Mouse (Mus musculus): Measurements from ENCODE around the gene Itprid2.
A peak's percentile ranks its signal among the peaks of the same experiment; 100 is the strongest.
"Not testable (repeated sequence)": the region's sequence is repeated elsewhere in the genome, so short reads cannot be mapped to it uniquely, and the experiment has no call there.

Gene Itprid2

GRCm38 (mm10) chr2:79634528-79635400 lies at the start of gene Itprid2:
TSS of gene Itprid2 (plus strand) at chr2:79635352.
- DNase-seq (ENCODE audit: low spot score in 2 of 2), result peak; percentile 91 to 92

GRCm38 (mm10) chr2:79596177-79596576 lies 39.0 kb upstream of the Itprid2 start:
- DNase-seq (ENCODE audit: low spot score in 2 of 2), result no peak

GRCm38 (mm10) chr2:79597090-79597489 lies 38.1 kb upstream of the Itprid2 start:
- DNase-seq (ENCODE audit: low spot score in 2 of 2), result no peak

- not testable (repeated sequence) for DNase-seq (ENCODE audit: low spot score in 2 of 2)
Measured at GRCm38 (mm10) chr2:79601109-79601508, 34.0 kb upstream of the Itprid2 start.

- DNase-seq (ENCODE audit: low spot score in 2 of 2), result no peak
Measured at GRCm38 (mm10) chr2:79601691-79602116, 33.4 kb upstream of the Itprid2 start.

- DNase-seq (ENCODE audit: low spot score in 2 of 2), result no peak
Measured at GRCm38 (mm10) chr2:79602306-79602705, 32.8 kb upstream of the Itprid2 start.

GRCm38 (mm10) chr2:79603363-79603762 lies 31.8 kb upstream of the Itprid2 start:
- DNase-seq (ENCODE audit: low spot score in 2 of 2), result no peak

GRCm38 (mm10) chr2:79606033-79606432 lies 29.1 kb upstream of the Itprid2 start:
- DNase-seq (ENCODE audit: low spot score in 2 of 2), result no peak

- DNase-seq (ENCODE audit: low spot score in 2 of 2), result no peak
Measured at GRCm38 (mm10) chr2:79607181-79607580, 28.0 kb upstream of the Itprid2 start.

GRCm38 (mm10) chr2:79608301-79609074 lies 26.7 kb upstream of the Itprid2 start:
- no peak for DNase-seq (ENCODE audit: low spot score in 2 of 2)

GRCm38 (mm10) chr2:79610894-79611293 lies 24.3 kb upstream of the Itprid2 start:
- DNase-seq (ENCODE audit: low spot score in 2 of 2), result no peak

GRCm38 (mm10) chr2:79618145-79618544 lies 17.0 kb upstream of the Itprid2 start:
- DNase-seq (ENCODE audit: low spot score in 2 of 2), result no peak

GRCm38 (mm10) chr2:79618614-79619568 lies 16.3 kb upstream of the Itprid2 start:
- no peak for DNase-seq (ENCODE audit: low spot score in 2 of 2)

- DNase-seq (ENCODE audit: low spot score in 2 of 2), result no peak
Measured at GRCm38 (mm10) chr2:79623256-79623655, 11.9 kb upstream of the Itprid2 start.

- no peak for DNase-seq (ENCODE audit: low spot score in 2 of 2)
Measured at GRCm38 (mm10) chr2:79627624-79628023, 7.5 kb upstream of the Itprid2 start.

GRCm38 (mm10) chr2:79630231-79630630 lies 4.9 kb upstream of the Itprid2 start:
- no peak for DNase-seq (ENCODE audit: low spot score in 2 of 2)

GRCm38 (mm10) chr2:79635426-79636291 lies 507 bp downstream of the Itprid2 start:
- peak; percentile 67 to 71 for DNase-seq (ENCODE audit: low spot score in 2 of 2)

- DNase-seq (ENCODE audit: low spot score in 2 of 2), result no peak
Measured at GRCm38 (mm10) chr2:79638924-79639323, 3.8 kb downstream of the Itprid2 start.

- peak in 1 of 2 experiments; percentile 70 for DNase-seq (ENCODE audit: low spot score in 2 of 2)
Measured at GRCm38 (mm10) chr2:79646237-79646688, 11.1 kb downstream of the Itprid2 start.

- DNase-seq (ENCODE audit: low spot score in 2 of 2), result no peak
Measured at GRCm38 (mm10) chr2:79647094-79647493, 11.9 kb downstream of the Itprid2 start.
